Mouse (Mus musculus): ENCODE data around the gene Unc119.

Unc119 gene

GRCm38 (mm10) chr11:78343381-78344327 lies at the start of gene Unc119:
Unc119 (plus strand) TSS chr11:78343482.
- DNase-seq (ENCODE audit: low spot score in 2 of 2), result peak; percentile 37 to 53

- DNase-seq (ENCODE audit: low spot score in 2 of 2), result no peak
These were observed 48.7 kb upstream of the Unc119 start for GRCm38 (mm10) chr11:78294585-78294984.

- no peak for DNase-seq (ENCODE audit: low spot score in 2 of 2)
These were observed 42.4 kb upstream of the Unc119 start for GRCm38 (mm10) chr11:78300917-78301316.

- DNase-seq (ENCODE audit: low spot score in 2 of 2), result peak; percentile 87 to 93
These were observed 41.8 kb upstream of the Unc119 start, which contains the start of gene Spag5 for GRCm38 (mm10) chr11:78301357-78302084. Spag5 (plus strand) TSS chr11:78301529.

- DNase-seq (ENCODE audit: low spot score in 2 of 2), result no peak
These were observed 38.0 kb upstream of the Unc119 start for GRCm38 (mm10) chr11:78305272-78305671.

- DNase-seq (ENCODE audit: low spot score in 2 of 2), result no peak
These were observed 32.3 kb upstream of the Unc119 start for GRCm38 (mm10) chr11:78310861-78311511.

GRCm38 (mm10) chr11:78313662-78314061 lies 29.6 kb upstream of the Unc119 start:
- no peak for DNase-seq (ENCODE audit: low spot score in 2 of 2)

GRCm38 (mm10) chr11:78318411-78318810 lies 24.9 kb upstream of the Unc119 start:
- no peak for DNase-seq (ENCODE audit: low spot score in 2 of 2)

- DNase-seq (ENCODE audit: low spot score in 2 of 2), result no peak
These were observed 21.0 kb upstream of the Unc119 start for GRCm38 (mm10) chr11:78322076-78322831.

- DNase-seq (ENCODE audit: low spot score in 2 of 2), result peak; percentile 75 to 82
These were observed 20.4 kb upstream of the Unc119 start, which contains the start of gene Aldoc for GRCm38 (mm10) chr11:78322860-78323259. Aldoc (plus strand) TSS chr11:78322968.

GRCm38 (mm10) chr11:78324000-78324785 lies 19.1 kb upstream of the Unc119 start:
- DNase-seq (ENCODE audit: low spot score in 2 of 2), result peak in 1 of 2 experiments; percentile 28

GRCm38 (mm10) chr11:78324965-78325364 lies 18.3 kb upstream of the Unc119 start:
- DNase-seq (ENCODE audit: low spot score in 2 of 2), result no peak

- no peak for DNase-seq (ENCODE audit: low spot score in 2 of 2)
These were observed 16.1 kb upstream of the Unc119 start for GRCm38 (mm10) chr11:78327215-78327614.

GRCm38 (mm10) chr11:78327634-78328511 lies 15.4 kb upstream of the Unc119 start, which contains the start of gene Pigs:
Pigs (plus strand) TSS chr11:78328415.
- DNase-seq (ENCODE audit: low spot score in 2 of 2), result peak; percentile 93 to 94

- no peak for DNase-seq (ENCODE audit: low spot score in 2 of 2)
These were observed 14.7 kb upstream of the Unc119 start for GRCm38 (mm10) chr11:78328512-78329056.

- DNase-seq (ENCODE audit: low spot score in 2 of 2), result no peak
These were observed 10.6 kb upstream of the Unc119 start for GRCm38 (mm10) chr11:78332676-78333075.

GRCm38 (mm10) chr11:78333992-78334391 lies 9.3 kb upstream of the Unc119 start:
- no peak for DNase-seq (ENCODE audit: low spot score in 2 of 2)

- no peak for DNase-seq (ENCODE audit: low spot score in 2 of 2)
These were observed 6.2 kb upstream of the Unc119 start for GRCm38 (mm10) chr11:78337040-78337439.

- no peak for DNase-seq (ENCODE audit: low spot score in 2 of 2)
These were observed 1.6 kb upstream of the Unc119 start for GRCm38 (mm10) chr11:78341702-78342101.
